Mouse (Mus musculus) intestine, embryonic 15.5 days (tissue): ENCODE data around the gene Oaz2. TPM values are rescaled to one million over a fixed set of nuclear protein-coding genes. Genes with fewer than 3 reads are reported as not detected.

Experiments used
- polyA plus RNA-seq: library from polyadenylated mRNA; unstranded; fragments of >200 nt; fragmentation: Nextera tagmentation; extraction: Ambion mirVana; gene quantifications from 2 replicates; pipeline ENCODE4 v1.2.1, GENCODE M21; 2015

Oaz2 gene
- polyA plus RNA-seq, 1 experiment from 2014 or later = 196 TPM

Other genes with a start within 250 kb of the Oaz2 start
- 7.4 and 8.7 TPM in 2 replicates for gene Slc51b, start 245.0 kb upstream of the Oaz2 start, polyA plus RNA-seq
- gene Mtfmt, start 232.2 kb upstream of the Oaz2 start, polyA plus RNA-seq = 18.6 and 22.1 TPM in 2 replicates
- 90.2 and 102 TPM in 2 replicates for gene Spg21, start 207.1 kb upstream of the Oaz2 start, polyA plus RNA-seq
- gene Ankdd1a, start 147.8 kb upstream of the Oaz2 start, polyA plus RNA-seq = not detected in 2 replicates
- gene Plekho2, start 88.0 kb upstream of the Oaz2 start, polyA plus RNA-seq = 11.0 and 11.2 TPM in 2 replicates
- 9.1 and 9.6 TPM in 2 replicates for gene Pif1, start 80.8 kb upstream of the Oaz2 start, polyA plus RNA-seq
- gene Rbpms2, start 38.4 kb upstream of the Oaz2 start, polyA plus RNA-seq = 18.9 and 19.6 TPM in 2 replicates
- 5.6 TPM in 2 replicates for gene Zfp609, start 159.6 kb downstream of the Oaz2 start, polyA plus RNA-seq
- 152 and 176 TPM in 2 replicates for gene Pclaf, start 222.2 kb downstream of the Oaz2 start, polyA plus RNA-seq
- gene Trip4, start 240.8 kb downstream of the Oaz2 start, polyA plus RNA-seq = 23.8 and 24.5 TPM in 2 replicates
- gene Csnk1g1, start 240.9 kb downstream of the Oaz2 start, polyA plus RNA-seq = 11.9 and 12.1 TPM in 2 replicates